Mouse (Mus musculus): ENCODE results near the gene Lifr.

Gene Lifr

DNA sequence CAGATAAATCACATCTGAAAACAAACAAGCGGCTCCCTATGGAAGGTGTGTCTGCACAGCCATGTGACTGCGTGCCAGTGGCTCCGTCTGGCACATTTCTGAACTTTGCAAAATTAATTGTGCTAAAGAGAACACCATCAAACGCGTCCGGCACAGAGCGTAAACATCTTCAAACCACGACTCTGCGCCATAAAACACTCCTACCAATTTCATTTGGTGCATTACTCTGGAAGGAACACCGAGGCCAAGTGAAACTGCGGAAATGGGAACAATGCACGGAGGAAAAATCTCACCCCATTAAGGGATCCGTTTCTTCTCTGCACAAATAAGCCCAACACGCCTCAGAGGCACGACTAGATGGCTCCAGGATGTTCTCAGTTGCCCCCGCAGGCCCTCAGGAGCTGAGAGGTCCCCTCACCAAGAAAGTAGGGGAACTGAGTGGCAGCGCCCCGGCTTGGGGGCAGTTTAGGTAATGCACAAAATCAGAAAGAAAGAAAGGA is 38.3 kb downstream of the Lifr start:
- DNase-seq (ENCODE audit: inconsistent ontology term) = no peak

DNA sequence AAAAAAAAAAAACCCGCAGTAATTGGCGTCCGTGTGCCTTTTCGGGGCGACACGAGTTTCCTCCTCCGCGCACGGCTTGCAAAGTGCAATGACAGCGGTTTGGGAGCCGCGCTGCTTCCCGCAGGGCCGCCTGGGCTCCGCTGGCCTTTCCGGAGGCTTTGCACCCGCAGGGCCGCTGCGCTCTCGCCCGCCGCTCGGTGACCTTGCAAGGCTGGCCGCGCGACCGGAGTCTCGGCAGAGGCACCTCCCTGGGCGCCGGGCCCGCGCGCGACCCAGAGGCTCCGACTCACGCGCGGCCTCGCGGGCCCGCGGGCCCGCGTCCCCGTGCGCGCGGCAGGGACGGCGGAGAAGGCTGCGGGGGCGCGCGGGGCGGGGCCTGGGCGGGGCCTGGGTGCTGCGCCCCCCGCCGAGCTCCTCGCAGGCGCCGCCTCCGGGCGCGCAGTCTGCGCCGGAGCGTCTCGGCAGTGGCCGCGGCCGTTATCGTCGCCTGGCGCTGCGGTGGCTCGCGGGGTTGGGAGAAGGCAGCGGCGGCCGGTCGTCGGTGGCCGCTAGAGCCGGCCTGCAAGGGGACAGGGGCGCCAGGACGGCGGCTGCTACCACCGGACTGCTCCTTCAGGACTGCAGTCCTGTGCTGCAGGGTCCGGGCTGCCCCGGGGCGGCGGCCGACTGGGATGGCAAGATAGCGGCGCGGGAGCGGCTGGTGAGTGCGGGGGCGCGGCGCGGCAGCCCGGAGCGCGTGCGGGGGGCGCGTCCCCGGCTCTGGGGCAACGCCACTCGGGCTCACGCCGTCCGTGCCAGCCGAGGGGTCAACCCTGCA is 38.9 kb downstream of the Lifr start:
- peak; percentile 94 for DNase-seq (ENCODE audit: inconsistent ontology term)

DNA sequence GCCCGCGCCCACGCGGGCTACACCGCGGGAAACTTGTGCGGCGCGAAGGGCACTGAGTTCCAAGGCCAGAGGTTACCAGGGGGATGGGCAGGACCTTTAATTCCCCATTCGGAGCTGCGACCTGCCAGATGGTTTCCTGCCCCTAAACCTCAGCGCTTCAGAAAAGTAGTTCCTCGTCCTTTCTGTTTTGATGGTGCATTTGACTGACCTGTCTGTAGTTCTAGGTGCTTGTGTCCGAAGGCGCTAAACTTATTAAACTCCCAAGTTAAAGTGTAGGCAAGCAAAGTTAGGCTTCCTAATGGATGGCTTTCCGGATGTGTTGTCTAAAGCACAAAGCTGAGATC is 39.5 kb downstream of the Lifr start:
- peak; percentile 45 for DNase-seq (ENCODE audit: inconsistent ontology term)

DNA sequence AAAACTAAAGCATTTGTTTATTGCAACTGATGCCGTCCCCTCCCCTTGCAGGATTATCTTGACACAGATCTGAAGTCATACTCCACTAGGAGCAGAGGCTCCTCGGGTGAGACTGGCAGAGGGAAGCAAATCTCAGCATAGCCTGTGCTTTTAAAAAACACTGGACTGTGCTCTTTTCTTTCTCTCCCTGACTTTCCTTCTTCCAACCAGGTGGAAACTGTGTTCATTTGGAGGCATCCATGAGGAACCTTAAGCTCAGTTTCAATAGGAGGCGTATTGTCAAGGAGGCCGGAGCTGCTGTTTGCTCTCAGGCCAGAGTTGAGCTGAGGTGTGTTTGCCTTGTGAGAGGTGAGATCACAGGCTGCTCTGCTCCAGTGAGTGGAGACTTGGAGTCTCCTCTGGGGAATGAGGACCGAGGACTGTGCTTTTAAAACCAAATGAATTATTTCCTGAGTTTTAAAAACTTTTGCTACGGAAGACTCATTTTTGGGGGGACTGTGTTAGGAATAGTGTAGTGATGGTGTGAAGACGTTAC is 40.3 kb downstream of the Lifr start:
- no peak for DNase-seq (ENCODE audit: inconsistent ontology term)

DNA sequence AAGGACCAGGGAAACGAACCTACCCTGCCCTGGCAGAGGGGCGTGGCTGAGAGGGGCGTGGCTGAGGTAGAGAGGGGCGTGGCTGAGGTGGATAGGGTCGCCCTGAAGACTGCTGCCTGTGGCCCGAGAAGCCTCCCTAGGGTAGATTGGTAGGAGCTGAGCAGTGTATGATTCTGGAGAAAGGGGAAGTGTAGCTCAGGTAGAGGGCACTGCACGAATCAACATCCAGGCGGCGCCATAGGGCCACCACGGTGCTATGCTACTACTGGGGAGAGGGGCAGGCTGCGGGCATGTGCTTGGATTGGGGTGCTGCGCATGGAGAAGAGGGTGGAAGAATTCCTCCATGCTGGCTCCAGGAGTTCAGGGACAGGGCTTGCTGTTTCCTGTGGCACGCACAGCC is 42.3 kb downstream of the Lifr start:
- DNase-seq (ENCODE audit: inconsistent ontology term) = no peak

DNA sequence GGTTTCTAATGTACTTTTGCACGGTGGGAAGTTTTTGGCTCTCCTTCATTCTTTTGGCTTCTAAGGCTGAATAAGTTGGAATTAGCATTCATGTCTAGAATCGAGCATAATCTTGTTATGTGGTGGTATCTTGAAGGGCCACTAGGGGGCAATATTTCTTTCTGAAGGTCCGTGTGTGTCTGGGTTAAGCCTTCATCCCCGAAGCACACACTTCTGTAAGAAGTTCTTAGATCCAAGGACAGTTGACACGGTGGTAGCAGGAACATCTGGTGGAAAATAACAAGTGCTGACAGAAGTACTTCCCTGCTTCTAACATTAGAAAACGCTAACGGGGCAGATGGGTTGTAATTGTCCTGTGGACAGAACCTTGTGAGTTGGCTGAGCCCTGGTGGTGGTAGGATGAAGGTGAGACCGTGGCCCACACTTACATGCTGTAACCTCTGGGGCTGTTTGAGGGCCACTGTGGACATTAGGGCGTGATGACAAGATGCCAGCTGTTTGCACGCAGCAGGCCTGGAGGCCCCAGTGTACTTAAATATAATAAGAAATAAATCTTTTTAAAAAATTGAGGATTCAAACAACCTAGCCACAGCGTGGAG is 44.1 kb downstream of the Lifr start:
- no peak for DNase-seq (ENCODE audit: inconsistent ontology term)

DNA sequence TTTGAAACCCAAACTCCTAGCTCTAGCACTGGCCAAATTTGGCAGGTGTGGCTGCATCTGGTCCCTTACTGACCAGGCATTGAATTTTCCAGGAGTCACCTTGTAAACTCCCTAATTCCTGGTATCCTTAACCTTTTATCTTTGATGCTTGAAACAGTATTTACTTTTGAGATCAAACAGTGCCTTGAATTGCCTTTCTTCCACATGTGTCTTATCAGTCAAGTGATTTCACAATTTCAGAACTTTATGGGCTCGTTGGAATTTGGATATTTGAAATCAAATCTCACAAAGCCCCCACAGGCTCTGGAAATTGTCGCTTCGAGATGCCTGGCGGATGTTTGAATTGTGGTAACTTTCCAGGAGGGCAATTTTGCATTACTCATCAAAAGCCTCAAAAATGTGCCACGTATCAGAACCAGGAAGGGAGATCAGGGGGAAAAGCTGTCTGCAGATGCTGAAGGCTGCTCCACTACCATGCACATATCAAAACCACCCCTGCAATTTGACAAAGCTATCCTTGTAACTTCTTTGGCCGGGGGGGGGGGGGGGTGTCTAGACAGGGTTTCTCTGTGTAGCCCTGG is 45.7 kb downstream of the Lifr start:
- no peak for DNase-seq (ENCODE audit: inconsistent ontology term)

DNA sequence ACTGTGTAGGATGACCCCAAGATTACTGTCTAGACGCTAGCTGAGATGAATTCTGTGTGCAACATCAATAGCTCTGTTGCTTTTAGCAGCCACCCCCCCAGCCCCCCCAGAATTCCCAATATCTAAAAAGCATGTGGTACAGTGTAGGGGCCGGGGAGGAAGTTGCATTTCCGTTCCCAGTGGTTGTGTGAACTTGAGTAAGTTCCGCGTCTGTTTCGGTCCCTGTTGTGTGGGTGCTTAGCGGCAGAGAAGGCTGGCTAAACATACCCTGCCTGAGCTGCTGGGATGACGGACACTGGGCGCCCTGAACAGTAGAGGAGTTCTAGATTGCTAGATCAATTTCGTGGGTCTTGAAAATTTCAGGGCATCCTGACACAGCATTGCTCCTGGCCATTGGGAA is 46.5 kb downstream of the Lifr start:
- DNase-seq (ENCODE audit: inconsistent ontology term) = no peak

DNA sequence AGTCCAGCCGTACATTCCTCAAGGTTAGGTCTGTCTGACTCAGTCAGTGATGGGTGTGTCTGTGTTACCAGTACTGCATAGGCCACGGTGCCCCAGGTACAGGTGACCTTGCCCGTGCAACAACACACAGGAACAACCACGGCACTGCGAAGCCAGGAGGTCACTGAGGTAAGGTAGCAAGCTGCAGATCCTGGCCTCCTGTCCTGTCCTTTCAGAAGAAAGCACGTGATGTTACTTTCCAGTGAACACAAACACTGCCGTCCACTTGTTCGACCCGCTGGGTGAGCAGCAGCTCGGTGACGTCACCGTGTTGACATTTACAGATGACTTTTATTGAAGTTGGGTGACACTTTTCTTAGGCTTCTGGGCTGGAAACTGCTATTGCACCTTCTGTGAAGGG is 47.2 kb downstream of the Lifr start:
- no peak for DNase-seq (ENCODE audit: inconsistent ontology term)

DNA sequence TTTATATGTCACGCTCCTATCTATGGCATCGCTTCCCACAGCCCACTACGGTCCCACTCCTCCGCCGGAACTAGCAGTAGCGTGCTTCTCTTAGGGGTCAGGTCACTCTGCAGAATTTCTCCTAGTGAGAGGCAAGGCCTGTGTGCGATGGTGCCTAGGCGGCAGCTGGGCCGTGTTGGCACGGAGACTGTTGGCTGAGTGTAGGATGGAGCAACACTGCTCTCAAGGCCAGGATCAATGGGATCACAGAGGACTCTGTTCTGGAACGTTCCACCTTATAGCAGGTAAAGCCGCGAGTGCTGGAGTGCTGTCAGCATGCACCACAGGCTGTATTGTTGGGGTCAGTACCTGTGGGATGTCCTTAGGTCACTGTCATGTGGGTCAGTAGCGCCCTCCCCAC is 48.1 kb downstream of the Lifr start:
- DNase-seq (ENCODE audit: inconsistent ontology term) = no peak

DNA sequence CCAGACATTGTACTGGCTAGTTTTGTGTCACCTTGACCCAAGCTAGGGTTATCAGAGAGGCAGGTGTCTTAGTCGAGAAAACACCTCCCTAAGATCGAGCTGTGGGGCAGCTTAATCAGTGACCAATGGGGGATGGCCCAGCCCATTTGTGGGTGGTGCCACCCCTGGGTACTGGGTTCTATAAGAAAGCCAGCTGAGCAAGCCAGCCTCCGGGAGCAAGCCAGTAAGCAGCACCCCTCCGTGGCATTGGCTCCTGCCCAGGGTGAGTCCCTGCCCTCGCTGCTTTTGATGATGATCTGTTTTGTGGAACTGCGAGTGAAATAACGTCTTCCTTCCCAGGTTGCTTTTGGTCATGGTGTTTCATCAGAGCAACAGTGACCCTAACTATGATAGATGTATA is 49.9 kb downstream of the Lifr start:
- DNase-seq (ENCODE audit: inconsistent ontology term) = no peak

DNA sequence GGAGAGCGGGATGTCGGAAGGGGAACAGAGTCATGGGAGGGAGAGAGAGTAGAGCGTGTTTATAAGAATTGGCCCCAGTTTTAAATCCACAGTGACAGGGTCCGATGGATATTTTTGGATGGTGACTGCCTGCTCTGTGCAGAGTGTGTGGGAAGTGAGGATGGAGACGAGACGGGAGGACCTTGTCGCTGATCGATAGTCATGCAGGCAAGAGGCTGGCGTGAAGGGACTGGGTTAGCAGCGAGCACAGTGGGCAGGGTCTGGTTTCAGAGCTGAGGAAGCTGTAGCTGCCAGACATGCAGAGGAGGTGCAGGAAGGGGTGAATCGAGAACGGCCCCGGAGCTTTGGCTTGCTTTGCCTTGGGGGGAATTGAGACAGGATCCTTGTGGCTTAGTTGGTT is 50.8 kb downstream of the Lifr start:
- no peak for DNase-seq (ENCODE audit: inconsistent ontology term)

DNA sequence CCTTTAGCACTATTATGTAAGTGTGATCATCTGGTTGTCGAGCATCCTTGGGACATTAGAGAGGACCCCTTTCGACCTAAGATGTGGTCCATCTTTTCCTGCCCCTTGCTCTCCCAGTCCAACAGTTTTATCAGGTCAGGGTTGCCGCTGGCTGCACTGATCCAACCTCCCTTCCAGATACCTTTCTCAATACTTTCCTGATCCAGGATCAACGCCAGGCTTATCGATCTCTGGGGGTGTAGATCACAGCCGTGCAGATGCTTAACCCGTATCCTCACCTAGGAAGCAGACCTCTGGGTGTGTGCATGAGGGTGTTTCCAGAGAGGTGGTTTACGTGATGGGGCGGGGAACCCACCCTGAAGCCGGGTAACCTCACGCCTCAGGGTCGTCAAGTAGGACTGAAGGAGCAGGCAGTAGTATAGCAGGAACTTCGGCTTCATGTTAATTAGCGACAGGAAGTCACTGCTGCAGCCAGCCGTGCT is 53.3 kb downstream of the Lifr start:
- DNase-seq (ENCODE audit: inconsistent ontology term) = no peak

DNA sequence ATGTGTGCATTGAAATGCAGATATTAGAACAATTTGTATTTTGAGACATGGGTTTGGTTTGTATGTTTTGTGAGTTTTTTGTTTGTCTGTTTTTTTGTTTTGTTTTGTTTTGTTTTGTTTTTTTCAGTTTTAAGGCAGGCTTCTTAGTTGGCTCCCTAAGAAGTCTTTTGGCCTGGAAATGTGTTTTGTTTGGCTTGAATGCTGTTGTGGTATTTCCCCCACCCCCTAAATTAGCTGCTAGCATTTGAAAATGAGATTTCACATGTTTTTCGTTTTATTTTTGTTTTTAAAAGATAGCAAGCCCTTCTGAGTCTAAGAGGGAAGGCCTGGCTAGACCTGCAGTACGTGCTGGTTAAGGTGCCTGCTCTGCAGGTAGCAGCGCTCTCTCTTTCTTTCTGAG is 54.1 kb downstream of the Lifr start:
- DNase-seq (ENCODE audit: inconsistent ontology term) = no peak

DNA sequence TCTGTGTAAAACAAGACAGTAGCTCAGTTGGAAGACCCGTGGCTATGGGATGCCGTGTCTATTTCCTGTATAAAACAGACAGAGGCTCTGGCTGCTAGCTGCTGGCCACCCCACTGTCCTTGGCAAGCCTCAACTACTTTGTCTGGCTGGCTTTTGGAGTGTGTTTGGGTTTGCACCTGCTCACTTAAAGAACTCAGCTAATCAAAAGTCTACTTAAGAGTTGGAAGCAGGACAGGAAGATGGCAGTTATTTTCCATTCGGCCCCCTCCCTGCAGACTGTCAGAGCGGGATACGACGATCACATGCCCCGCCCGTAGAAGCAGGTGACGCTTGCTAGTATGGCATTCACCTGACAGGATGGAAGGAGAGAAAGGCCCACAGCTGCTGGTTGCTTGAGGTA is 54.5 kb downstream of the Lifr start:
- no peak for DNase-seq (ENCODE audit: inconsistent ontology term)

DNA sequence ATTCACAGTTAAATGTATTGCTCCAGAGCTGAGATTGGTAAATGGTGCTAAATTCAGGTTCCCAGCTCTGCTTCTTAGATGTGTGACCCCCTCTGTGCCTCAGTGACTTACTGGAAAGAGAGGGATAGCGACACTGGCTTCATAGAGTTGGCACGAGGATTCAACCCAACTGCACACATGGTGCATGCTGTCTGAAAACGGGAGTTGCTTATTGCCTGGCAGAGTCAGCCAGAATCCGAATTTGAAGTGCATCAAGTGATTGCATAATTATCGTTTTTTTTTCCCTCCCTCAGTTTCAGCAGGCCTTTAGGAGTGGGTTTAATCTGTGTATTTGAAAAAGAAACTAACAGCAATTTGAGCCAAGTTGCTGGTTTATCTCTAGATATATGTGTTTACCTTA is 55.1 kb downstream of the Lifr start:
- no peak for DNase-seq (ENCODE audit: inconsistent ontology term)

DNA sequence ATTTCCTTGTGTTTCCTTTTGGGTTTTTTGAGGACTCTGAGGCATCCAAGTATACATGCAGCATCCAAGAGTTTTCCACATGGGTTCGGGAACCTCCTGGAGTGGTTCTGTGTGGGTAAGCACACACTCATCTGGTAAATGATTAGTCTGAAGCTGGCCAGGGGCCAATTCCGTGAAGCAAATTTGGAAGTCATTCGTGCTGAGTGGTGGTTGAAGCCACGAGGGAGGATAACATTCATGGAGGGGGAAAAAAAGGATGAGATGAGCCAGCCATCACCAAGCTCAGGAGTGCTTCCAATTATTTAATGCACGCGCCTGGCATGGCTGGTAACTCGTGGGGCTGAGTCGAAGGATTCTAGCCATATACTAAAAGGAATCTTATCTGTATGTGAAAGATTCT is 56.1 kb downstream of the Lifr start:
- DNase-seq (ENCODE audit: inconsistent ontology term) = no peak

DNA sequence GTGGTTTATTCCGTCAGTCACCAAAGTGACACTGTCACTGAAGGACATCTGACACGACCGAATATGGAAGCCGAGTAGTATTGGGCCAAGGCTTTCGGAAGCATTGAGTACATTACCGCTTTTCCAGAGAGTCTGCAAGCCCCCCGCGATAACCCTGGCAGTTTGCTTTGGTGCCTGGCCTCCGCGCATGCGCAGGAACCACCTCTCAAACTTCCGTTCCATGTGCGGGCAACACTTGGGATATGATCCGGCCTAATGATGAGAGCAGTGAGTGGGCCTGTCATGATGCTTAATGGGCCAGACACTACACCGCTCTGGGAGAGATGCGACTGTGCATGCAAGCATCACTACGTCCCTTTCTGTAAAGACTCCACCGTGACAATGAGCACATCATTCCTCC is 59.4 kb downstream of the Lifr start:
- DNase-seq (ENCODE audit: inconsistent ontology term) = no peak

DNA sequence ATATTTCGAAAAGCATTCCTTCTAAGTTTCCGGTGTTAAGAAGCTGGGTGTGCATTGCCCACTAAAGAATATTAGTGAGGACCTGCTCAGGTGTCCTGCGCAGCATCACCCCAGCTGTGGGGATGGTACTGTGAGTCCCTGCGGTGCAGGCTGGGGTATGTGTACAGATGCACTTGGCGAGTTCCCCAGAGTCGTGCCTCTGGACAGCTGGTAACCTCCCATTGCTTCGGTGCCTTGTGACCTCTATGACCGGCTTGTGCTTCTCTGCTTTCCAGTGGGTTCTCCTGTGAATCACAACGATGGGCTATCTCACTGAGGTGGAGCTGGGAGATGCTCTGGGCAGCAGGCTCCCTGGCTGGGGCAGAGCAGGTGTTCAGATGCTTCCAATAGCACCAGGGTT is 60.2 kb downstream of the Lifr start:
- DNase-seq (ENCODE audit: inconsistent ontology term) = no peak

DNA sequence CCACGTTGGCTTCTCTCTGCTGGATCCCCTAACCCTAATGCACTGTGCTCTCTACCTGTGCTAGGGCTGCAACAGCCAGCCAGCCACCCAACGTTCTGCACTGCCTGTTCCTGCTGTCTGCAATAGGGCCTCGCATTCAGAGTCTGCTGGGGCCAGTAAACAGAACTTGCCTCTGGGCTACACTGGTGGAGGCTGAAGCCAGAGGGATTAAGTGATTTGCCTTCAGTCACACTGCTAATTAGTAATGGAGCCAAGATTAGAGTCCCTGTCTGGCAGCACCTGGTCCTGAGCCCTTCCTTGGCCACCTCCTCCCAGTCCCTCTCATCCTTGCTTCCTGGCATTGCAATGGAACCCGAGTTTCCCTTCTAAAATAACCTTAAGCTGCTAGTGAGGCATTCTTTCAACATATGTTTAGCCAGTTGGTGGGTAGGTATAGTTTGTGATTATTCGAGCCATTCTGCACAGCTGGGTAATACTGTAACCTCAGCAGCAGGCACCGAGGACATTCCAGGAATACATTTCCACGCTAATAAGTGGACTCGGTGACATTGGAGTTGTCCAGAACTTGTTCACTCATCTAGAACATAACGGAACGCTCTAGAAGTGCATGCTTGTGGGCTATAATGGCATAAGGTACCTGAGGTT is 61.8 kb downstream of the Lifr start:
- no peak for DNase-seq (ENCODE audit: inconsistent ontology term)

DNA sequence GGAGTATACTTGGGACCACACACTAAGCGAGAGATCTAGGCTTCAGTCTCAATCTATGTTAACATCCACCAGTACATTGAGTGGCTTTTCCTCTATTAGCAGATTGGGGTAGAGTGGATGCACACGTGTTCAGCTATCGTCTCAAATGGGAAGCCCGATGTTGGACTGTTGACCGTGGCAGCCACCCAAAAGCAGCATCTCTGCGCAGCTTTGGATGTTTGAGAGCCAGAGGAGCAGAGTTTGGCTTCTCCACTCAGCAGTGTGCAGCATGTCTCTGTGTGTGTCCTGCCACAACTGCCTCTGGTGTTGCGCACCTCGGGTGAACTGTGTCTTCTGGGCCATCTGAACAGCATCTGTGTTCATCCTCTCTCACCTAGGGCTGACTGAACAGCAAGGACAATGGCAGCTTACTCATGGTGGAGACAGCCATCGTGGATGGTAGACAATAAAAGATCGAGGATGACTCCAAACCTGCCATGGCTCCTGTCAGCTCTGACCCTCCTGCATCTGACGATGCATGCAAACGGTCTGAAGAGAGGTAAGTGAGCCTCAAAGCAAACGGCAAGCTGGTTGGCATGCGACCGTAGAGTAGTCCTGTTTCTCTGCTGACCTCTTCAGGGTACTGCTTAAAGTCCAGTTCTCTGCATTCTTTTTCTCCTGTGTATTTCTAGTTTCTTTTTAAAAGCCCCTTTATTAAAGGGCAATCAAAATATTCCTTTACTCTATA is 63.8 kb downstream of the Lifr start:
- no peak for DNase-seq (ENCODE audit: inconsistent ontology term)

DNA sequence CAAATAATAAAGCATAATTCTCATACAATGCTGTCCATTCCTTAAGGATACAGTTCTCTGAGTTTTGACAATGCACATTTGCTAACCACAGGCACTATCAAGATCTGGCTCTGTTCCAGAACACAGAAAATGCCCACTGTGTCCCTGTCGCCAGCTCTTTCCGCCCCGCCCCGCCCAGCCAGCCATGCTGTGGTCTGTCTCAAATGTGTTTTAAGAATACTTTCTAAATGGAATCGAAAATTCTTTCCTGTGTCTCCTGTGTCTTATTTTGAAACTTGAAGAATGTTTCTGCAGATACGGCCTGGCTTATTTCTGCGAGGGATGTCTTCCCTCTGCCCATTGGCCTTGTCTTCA is 64.3 kb downstream of the Lifr start:
- DNase-seq (ENCODE audit: inconsistent ontology term) = peak; percentile 89

All from Muller cell, postnatal 12 days (primary cell).